In the genomic region with DNA sequence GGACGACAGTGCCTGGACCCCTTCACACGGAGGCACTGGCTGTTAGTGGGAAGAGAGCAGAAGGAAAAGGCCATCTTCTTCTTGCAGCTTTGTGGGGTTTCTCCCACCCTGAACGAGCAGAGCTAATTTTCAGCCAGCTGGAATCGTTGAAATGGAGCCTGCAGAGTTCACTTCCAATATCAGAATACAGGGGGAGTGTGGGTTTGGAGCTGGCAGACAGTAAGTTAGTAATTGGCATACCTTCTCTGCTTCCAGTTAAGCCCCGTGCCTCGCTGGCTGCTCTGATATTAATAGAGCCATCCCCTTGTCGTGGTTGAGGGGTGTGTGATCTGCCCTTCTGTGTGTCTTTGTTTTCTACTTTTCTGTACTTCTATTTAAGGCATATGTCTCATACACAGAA, we compare ENCODE assay signal across 35 mouse cellular contexts. TPM values are rescaled to one million over a fixed set of nuclear protein-coding genes. Genes with fewer than 3 reads are reported as not detected.
DNase-seq lines count a peak whose midpoint lies in the region; ATAC-seq lines count a peak whose summit lies in the region.
"Had no signal": no experiment of that assay in that cellular context is flagged by ENCODE, and none has a peak within 500 bp of the region (broad histone marks: within the 10 kb centered on the region; RNA-seq: fewer than 3 reads in every experiment).

No protein-coding gene starts in this region.

- no peaks in the 10 kb centered on the region for H3K36me3 ChIP-seq in forebrain, embryonic 14.5 days (ENCODE audit: control insufficient read depth, insufficient read depth, low read length)
- no peaks in the 10 kb centered on the region for H3K36me3 ChIP-seq in forebrain, embryonic 10.5 days (replicated peaks)
- no peaks in the 10 kb centered on the region for H3K36me3 ChIP-seq in forebrain, embryonic 16.5 days (ENCODE audit: control insufficient read depth, insufficient read depth)
- no peaks in the 10 kb centered on the region for H3K36me3 ChIP-seq in heart, embryonic 11.5 days (ENCODE audit: control insufficient read depth, insufficient read depth, low read length)
- H3K36me3 ChIP-seq: embryonic facial prominence, embryonic 12.5 days; hindbrain, embryonic 10.5 days; intestine, embryonic 15.5 days; limb, embryonic 12.5 days; liver, embryonic 15.5 days; midbrain, embryonic 12.5 days had no signal

- peak overlapping the region; percentile 27; the same call in 1 of the 2 replicates for H3K27ac ChIP-seq in forebrain, embryonic 14.5 days (ENCODE audit: low read depth, low read length)
- H3K27ac ChIP-seq in forebrain, embryonic 10.5 days = no peak overlapping the region
- H3K27ac ChIP-seq in forebrain, embryonic 16.5 days (ENCODE audit: low read length) = peak overlapping the region; percentile 47; the same call in 1 of the 2 replicates
- H3K27ac ChIP-seq in heart, embryonic 11.5 days (ENCODE audit: low read depth, low read length) = no peak overlapping the region
- H3K27ac ChIP-seq: embryonic facial prominence, embryonic 12.5 days; heart, adult 2 months; hindbrain, embryonic 10.5 days; intestine, embryonic 15.5 days; kidney, postnatal 0 days; limb, embryonic 12.5 days; liver, embryonic 15.5 days; midbrain, embryonic 12.5 days had no signal

- intact Hi-C loops in left cerebral cortex, postnatal 4 days (cut with DNase I) = no loop called here
- intact Hi-C loops in left cerebral cortex, postnatal 10 days (cut with DNase I) = no loop called here

- peak; percentile 51; the same call in 1 of the 2 replicates for ATAC-seq in forebrain, embryonic 14.5 days
- peak; percentile 83 for ATAC-seq in forebrain, embryonic 16.5 days
- ATAC-seq in heart, embryonic 11.5 days (replicated peaks; ENCODE audit: insufficient number of reproducible peaks, low FRiP score, low TSS enrichment) = no peak
- ATAC-seq: CD4-positive, CD25-positive, alpha-beta regulatory T cell, adult 4 months; hindbrain, embryonic 16.5 days; intestine, embryonic 15.5 days had no signal

- DNase-seq in forebrain, embryonic 14.5 days (ENCODE audit: low spot score) = peak; percentile 51
- DNase-seq in forebrain, embryonic 10.5 days (ENCODE audit: extremely low spot score, low spot score) = no peak
- DNase-seq in left cerebral cortex, postnatal 4 days = peak; percentile 10
- DNase-seq in left cerebral cortex, adult 9 months (ENCODE audit: low spot score in 2 of 2) = no peak
- peak; percentile 49 for DNase-seq in layer of hippocampus, adult 9-11 months
- no peak for DNase-seq in left cerebral cortex, postnatal 10 days (ENCODE audit: extremely low spot score in 1 of 2, low spot score in 2 of 2)
- DNase-seq: adrenal gland, postnatal 25 days; cerebellum, adult 2 months; embryo, embryonic 11 days; heart, adult 2 months; heart, postnatal 14 days; kidney, adult 8-10 months; lung, embryonic 14.5 days; lung, postnatal 14 days; thymus, adult 2 months; thymus, postnatal 36 days had no signal

- WGBS in forebrain, embryonic 14.5 days = 63% methylated on average over 7 of the region's 7 CpGs
- 87% methylated on average over 7 of the region's 7 CpGs for WGBS in forebrain, embryonic 10.5 days
- 53% methylated on average over 7 of the region's 7 CpGs for WGBS in forebrain, embryonic 16.5 days
- WGBS in heart, embryonic 11.5 days (ENCODE audit: insufficient replicate concordance) = 67% methylated on average over 7 of the region's 7 CpGs

- no peaks in the 10 kb centered on the region for H3K9me3 ChIP-seq in forebrain, embryonic 14.5 days (replicated peaks; ENCODE audit: control insufficient read depth, low read length)
- H3K9me3 ChIP-seq in forebrain, embryonic 10.5 days = no peaks in the 10 kb centered on the region
- no peaks in the 10 kb centered on the region for H3K9me3 ChIP-seq in forebrain, embryonic 16.5 days (ENCODE audit: control insufficient read depth, low read length)
- no peaks in the 10 kb centered on the region for H3K9me3 ChIP-seq in heart, embryonic 11.5 days (replicated peaks; ENCODE audit: control insufficient read depth, low read length)
- H3K9me3 ChIP-seq: embryonic facial prominence, embryonic 12.5 days; hindbrain, embryonic 10.5 days; intestine, embryonic 15.5 days; limb, embryonic 12.5 days; liver, embryonic 15.5 days; midbrain, embryonic 12.5 days had no signal

- H3K4me1 ChIP-seq in forebrain, embryonic 14.5 days (ENCODE audit: control insufficient read depth, insufficient read depth, low read length) = no peaks in the 10 kb centered on the region
- peaks cover 7% of the 10 kb centered on the region for H3K4me1 ChIP-seq in forebrain, embryonic 10.5 days
- no peaks in the 10 kb centered on the region for H3K4me1 ChIP-seq in forebrain, embryonic 16.5 days (replicated peaks; ENCODE audit: control insufficient read depth, insufficient read depth, low read length)
- no peaks in the 10 kb centered on the region for H3K4me1 ChIP-seq in heart, embryonic 11.5 days (ENCODE audit: control insufficient read depth, insufficient read depth, low read length)
- H3K4me1 ChIP-seq: embryonic facial prominence, embryonic 12.5 days; hindbrain, embryonic 10.5 days; intestine, embryonic 15.5 days; limb, embryonic 12.5 days; liver, embryonic 15.5 days had no signal

- H3K4me2 ChIP-seq in forebrain, embryonic 14.5 days (ENCODE audit: low read length) = no peak overlapping the region
- no peak overlapping the region for H3K4me2 ChIP-seq in forebrain, embryonic 16.5 days (ENCODE audit: low read length)
- no peak overlapping the region for H3K4me2 ChIP-seq in heart, embryonic 11.5 days
- H3K4me2 ChIP-seq: embryonic facial prominence, embryonic 12.5 days; intestine, embryonic 15.5 days; limb, embryonic 12.5 days; liver, embryonic 15.5 days; lung, embryonic 14.5 days; midbrain, embryonic 12.5 days had no signal

- H3K27me3 ChIP-seq in forebrain, embryonic 14.5 days (replicated peaks; ENCODE audit: control insufficient read depth, insufficient read depth, low read length) = no peaks in the 10 kb centered on the region
- H3K27me3 ChIP-seq in forebrain, embryonic 10.5 days (ENCODE audit: poor library complexity, severe bottlenecking) = no peaks in the 10 kb centered on the region
- H3K27me3 ChIP-seq in forebrain, embryonic 16.5 days (replicated peaks; ENCODE audit: control insufficient read depth, insufficient read depth, low read length) = no peaks in the 10 kb centered on the region
- no peaks in the 10 kb centered on the region for H3K27me3 ChIP-seq in heart, embryonic 11.5 days (ENCODE audit: control insufficient read depth, insufficient read depth, low read length)
- H3K27me3 ChIP-seq: embryonic facial prominence, embryonic 12.5 days; intestine, embryonic 15.5 days; limb, embryonic 12.5 days; liver, embryonic 15.5 days; midbrain, embryonic 12.5 days had no signal

- H3K4me3 ChIP-seq in forebrain, embryonic 14.5 days (ENCODE audit: low read depth, low read length) = no peak overlapping the region
- no peak overlapping the region for H3K4me3 ChIP-seq in forebrain, embryonic 10.5 days
- H3K4me3 ChIP-seq in forebrain, embryonic 16.5 days (replicated peaks; ENCODE audit: low read length) = no peak overlapping the region
- no peak overlapping the region for H3K4me3 ChIP-seq in heart, embryonic 11.5 days (ENCODE audit: low read depth, low read length)
- H3K4me3 ChIP-seq: embryonic facial prominence, embryonic 12.5 days; heart, adult 2 months; hindbrain, embryonic 10.5 days; intestine, embryonic 15.5 days; limb, embryonic 12.5 days; liver, embryonic 15.5 days; midbrain, embryonic 12.5 days had no signal

- no peak overlapping the region for H3K9ac ChIP-seq in forebrain, embryonic 14.5 days (ENCODE audit: low read length)
- H3K9ac ChIP-seq in forebrain, embryonic 16.5 days (replicated peaks; ENCODE audit: low read depth, low read length) = no peak overlapping the region
- H3K9ac ChIP-seq in heart, embryonic 11.5 days (ENCODE audit: low read depth, low read length) = no peak overlapping the region
- H3K9ac ChIP-seq: embryonic facial prominence, embryonic 12.5 days; intestine, embryonic 15.5 days; limb, embryonic 12.5 days; liver, embryonic 15.5 days; lung, embryonic 14.5 days; midbrain, embryonic 12.5 days had no signal

RNA-seq across cellular contexts. Expression of gene Spata16, which starts 9.4 kb away (rescaled TPM):
- polyA plus RNA-seq in forebrain, embryonic 14.5 days (2014; fragmentation: Nextera tagmentation; extraction: Ambion mirVana) = 0.17 TPM in 1 of 2 replicates, not detected in the other
- not detected in 2 replicates for polyA plus RNA-seq in forebrain, embryonic 10.5 days (2016; fragmentation: Nextera tagmentation; extraction: Ambion mirVana)
- total RNA-seq in left cerebral cortex, postnatal 4 days (2021) = not detected
- not detected in 2 replicates for polyA plus RNA-seq in forebrain, embryonic 16.5 days (2015; fragmentation: Nextera tagmentation; extraction: Ambion mirVana)
- total RNA-seq in left cerebral cortex, postnatal 10 days (2021) = under 1 TPM in 1 of 2 experiments, not detected in 1; 0.22 TPM
- polyA plus RNA-seq in heart, embryonic 11.5 days (2014; fragmentation: Nextera tagmentation; extraction: Ambion mirVana) = not detected in 2 replicates
- total RNA-seq: adrenal gland, adult 18-20 months; adrenal gland, postnatal 25 days; gastrocnemius, adult 8-10 months; gastrocnemius, postnatal 4 days; heart, adult 2 months; heart, postnatal 14 days; layer of hippocampus, postnatal 36 days; liver, adult 2 months; monocyte, adult 5-6 weeks had no signal
- polyA plus RNA-seq: CD4-positive, CD25-positive, alpha-beta regulatory T cell, adult 4 months; cerebellum, adult 2 months; embryonic facial prominence, embryonic 12.5 days; heart, adult 2 months; heart, embryonic 14.5 days; hindbrain, embryonic 10.5 days; hindbrain, embryonic 16.5 days; intestine, embryonic 15.5 days; kidney, postnatal 0 days; limb, embryonic 12.5 days; liver, adult 2 months; liver, embryonic 15.5 days; lung, embryonic 14.5 days; midbrain, embryonic 12.5 days; neural tube, embryonic 14.5 days; thymus, adult 2 months had no signal

Comparison
In these comparisons a context has a peak if more than half of its experiments do, and no peak if none do; other contexts are left out.
1. DNase-seq: peak in forebrain, embryonic 14.5 days (single experiment), left cerebral cortex, postnatal 4 days (single experiment) and layer of hippocampus, adult 9-11 months (single experiment); none in forebrain, embryonic 10.5 days (single experiment), left cerebral cortex, adult 9 months (0 of 2) and left cerebral cortex, postnatal 10 days (0 of 2).
2. H3K27ac ChIP-seq: peak in forebrain, embryonic 14.5 days (single experiment) and forebrain, embryonic 16.5 days (single experiment); none in forebrain, embryonic 10.5 days (single experiment) and heart, embryonic 11.5 days (single experiment).